Mouse (Mus musculus) megakaryocyte-erythroid progenitor cell, adult 5-6 weeks (primary cell): ENCODE measurements around the gene Slc2a4. TPM values are rescaled to one million over a fixed set of nuclear protein-coding genes. Genes with fewer than 3 reads are reported as not detected.
A peak's percentile ranks its signal among the peaks of the same experiment; 100 is the strongest.
"Not testable (repeated sequence)": the region's sequence is repeated elsewhere in the genome, so short reads cannot be mapped to it uniquely, and the experiment has no call there.

ENCODE experiments used
- ATAC-seq: replicated peaks from 2 replicates; pipeline ENCODE4 v1.8.0; 2016; ENCODE audit warnings: mild to moderate bottlenecking, inconsistent platforms; ENCODE audit not compliant: severe bottlenecking, poor library complexity, low FRiP score, low TSS enrichment
- total RNA-seq, 2 experiments: library from RNA; stranded (forward) in 1 of 2; stranded (reverse) in 1 of 2; fragments of 200-1000, 215-1000 nt in 1 of 2; fragments of >200 nt in 1 of 2; fragmentation: Nextera tagmentation in 1 of 2; gene quantifications; 2 replicates each; pipeline ENCODE4 v1.2.3; 2014 to 2017

Gene Slc2a4
- total RNA-seq, 2 experiments from 2014 or later = 0.19 to 5.2 TPM

DNA sequence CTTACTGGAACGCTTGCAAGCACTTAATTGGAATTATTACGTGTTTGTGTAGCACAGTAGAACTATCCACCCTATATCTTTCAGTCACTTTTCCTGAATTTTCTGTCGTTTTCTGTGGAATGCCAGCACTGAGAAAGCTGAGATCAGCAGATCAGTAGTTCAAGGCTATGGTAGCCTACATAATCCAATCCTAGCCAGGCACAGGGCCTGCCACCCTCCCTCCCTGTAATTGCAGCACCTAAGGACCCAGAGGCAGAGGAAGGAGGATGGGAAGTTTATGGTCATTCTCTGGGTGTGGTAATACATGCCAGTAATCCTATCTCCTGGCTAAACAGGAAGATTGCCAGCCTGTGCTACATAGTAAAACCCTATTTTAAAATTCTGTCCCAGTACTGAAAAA, 25.2 kb downstream of the Slc2a4 start:
- ATAC-seq = no peak

DNA sequence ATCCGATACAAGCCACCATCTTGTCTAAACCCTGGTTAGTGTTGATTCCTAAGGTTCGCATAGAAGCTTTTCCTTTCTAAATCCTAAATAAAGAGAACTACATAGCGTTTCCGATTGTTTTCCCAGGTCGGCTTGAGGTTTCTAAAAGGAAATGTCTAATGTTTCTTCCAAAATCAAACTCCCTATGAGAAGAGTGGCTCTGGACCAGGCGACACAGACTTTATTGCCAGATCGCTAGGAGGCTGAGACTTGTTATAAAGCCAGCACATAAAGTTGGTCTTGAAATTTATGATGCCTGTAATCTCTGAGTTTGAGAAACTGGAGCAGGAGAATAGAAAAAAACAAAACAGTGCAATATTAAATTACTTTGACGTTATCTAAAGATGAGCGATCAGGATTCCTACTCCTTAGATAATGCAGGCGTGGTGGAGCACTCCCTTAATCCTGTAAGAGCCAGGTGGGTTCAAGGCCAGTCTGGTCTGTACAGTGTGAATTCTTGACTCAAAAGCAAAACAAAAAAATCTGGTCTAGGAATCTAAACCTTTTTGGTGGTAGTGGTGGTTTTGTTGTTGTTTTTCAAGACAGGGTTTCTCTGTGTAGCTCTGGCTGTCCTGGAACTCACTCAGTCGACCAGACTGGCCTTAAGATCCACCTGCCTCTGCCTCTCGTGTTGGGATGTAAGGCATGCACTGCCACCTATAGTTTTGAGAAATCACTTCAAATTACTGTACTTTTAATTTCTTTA, 25.8 kb downstream of the Slc2a4 start:
- ATAC-seq = no peak

DNA sequence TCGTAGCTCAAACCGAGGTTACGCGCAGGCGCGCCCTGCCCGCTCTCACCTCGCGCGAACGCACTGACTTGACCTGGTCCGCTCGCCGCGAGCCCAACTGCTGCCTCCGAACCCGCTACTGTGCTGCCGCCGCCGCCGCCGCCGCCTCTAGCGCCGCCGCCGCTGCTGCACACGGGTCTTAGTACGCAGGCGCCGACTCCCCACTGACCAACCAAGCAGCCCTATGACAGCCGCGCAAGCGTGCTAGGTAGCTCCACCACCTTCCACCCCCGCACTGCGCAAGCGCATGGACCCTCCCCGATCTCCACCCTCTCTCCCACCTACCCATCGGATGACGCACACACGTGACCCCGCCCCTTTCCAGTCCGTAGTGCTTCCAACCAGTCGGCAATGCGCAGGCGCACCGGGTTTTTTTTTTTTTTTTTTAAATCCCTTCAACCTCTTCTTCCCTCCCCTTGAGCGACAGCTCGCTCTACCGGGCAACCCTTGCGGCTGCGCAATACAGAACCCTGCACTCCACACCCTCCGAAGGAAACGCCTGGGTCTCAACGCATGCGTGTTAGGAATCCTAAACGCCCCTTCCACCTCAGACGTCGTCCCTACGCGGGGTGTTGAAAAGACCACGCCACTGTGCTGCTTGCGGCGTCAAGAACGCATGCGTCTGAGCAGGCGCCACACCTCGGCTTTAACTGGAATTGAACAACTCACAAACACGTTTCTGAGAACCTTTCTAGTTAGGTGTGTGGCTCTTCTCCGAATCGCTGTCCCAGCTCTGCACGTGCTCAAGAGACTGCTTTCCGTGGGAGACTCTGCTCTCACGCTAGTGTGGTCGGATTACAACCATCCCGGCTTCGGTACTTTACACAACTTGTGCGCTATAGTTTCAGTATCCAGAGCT, 26.6 kb downstream of the Slc2a4 start, which contains the start of gene Eif5a:
Eif5a (minus strand) TSS at position 845 of the 898 bp plus-strand sequence.
- ATAC-seq = peak; percentile 80

DNA sequence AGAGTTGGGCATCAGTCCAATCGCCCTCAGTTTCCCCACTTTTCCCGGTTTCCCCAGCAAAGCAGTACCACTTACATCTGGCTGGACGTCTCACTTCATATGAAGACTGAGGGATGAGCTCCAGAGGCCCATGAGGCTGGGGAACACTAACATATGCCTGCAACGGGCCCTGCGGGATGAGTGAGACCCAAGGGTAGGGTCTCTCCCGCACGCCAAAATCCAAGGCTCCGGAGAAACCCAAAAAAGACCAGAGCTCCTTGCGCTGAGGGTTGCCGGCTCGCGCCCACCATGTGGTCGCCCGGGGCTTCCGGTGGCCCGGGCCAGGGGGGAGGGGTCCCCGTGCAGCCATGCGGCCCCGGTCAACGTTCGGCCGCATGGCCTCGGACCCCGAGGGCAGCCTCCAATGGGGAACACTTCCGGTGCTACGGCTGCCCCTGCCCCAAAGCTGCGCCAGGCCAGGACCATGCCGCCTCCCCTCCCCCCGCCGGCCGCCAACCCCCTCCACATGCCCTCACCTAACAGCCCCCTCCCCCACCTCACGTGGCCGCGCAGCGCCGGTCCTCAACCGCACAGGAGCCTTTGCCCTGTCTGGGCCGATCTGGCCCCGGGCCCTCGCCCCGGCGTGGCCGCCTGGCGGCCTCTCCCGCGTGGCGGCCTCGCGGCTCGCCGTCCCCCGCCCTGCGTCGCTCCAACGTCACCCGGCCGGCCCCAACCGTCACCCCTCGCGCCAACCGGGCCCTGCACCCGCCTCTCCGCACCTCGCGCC, 27.5 kb downstream of the Slc2a4 start:
- no peak for ATAC-seq

DNA sequence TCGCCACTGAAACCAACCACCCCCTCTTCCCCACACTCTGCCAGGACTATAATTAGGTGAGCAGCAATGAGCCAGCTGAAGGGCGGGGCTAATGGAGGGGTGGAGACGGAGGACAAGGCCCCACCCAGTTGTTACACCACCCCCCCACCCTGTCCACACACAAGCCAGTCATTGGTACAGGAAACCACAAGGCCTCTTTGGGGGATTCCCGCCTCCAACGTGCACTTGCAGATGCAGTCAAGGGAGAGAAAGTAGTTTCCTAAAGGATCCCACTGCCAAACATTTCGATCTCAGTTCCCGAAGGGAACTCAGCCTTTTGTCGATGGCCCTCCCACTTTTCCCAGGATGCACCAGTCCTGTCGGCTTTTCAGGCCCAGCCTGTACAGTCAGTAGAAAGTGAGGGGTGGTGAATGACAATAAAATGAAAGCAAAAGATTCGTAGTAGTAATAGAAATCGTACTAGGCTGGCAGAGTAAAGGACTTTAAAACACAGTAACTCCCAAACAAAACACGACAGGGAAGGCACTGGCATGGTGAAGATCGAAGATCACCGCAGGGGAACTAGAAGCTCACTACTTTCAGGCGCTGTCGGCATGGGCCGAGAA, 28.2 kb downstream of the Slc2a4 start:
- ATAC-seq = peak; percentile 43

DNA sequence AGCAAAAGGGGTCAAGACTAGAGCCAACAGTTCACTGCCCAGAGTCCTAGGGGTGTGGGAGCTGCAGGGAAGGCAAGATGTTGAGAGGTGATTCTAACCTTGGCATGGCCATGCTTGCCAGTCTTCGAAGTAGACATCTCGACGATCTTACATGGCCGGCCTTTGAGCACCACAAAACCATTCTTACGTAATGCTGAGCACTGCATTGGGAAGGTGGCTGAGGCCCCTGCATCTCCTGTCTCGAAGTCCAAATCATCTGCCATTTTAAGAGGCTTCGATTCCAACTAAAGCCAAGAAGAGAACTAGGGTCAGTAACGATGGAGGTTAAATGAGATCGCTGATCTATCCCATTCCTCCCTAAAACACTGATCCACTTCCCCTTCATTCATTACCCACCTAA, 28.9 kb downstream of the Slc2a4 start:
- no peak for ATAC-seq

DNA sequence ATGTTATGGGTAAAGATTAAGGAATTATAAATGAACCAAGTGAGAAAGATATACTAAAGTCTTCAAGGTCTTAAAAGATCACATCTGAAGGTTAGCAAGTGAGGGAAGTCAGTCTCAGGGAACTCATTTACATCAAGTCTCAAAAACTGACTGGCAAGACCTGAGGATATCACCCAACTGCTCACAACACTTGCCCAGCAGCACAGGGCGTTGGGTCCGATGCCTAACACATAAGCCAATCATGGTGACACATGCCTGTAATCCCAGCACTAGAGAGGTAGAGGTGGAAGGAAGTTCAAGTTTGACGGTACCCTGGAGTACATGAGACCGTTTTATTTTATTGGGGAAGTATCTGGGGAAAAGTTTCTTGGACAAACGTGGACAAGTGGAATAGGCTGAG, 29.9 kb downstream of the Slc2a4 start:
- no peak for ATAC-seq

DNA sequence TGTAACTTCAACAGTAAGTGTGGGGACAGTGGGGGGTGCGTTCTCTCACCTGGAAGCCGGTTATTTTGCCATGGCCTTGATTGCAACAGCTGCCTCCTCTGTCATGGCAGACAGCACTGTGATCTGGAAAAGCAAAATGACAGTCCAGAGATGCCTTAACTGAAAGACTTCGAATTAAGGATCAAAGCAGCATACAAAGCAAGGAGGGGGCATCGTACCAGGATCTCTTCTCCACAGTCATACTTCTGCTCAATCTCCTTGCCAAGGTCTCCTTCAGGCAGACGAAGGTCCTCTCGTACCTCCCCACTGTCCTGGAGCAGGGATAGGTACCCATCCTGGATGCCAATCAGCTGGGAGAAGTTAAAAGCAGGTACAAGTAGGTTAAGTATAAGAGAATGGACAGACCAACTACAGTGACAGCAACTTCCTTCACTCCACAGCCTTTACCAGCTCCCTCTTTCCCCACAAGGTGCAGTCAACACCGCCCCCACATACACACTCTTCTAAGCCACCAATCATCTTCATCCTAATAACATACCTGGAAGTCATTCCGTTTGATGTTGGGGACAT, 30.5 kb downstream of the Slc2a4 start:
- ATAC-seq = no peak

DNA sequence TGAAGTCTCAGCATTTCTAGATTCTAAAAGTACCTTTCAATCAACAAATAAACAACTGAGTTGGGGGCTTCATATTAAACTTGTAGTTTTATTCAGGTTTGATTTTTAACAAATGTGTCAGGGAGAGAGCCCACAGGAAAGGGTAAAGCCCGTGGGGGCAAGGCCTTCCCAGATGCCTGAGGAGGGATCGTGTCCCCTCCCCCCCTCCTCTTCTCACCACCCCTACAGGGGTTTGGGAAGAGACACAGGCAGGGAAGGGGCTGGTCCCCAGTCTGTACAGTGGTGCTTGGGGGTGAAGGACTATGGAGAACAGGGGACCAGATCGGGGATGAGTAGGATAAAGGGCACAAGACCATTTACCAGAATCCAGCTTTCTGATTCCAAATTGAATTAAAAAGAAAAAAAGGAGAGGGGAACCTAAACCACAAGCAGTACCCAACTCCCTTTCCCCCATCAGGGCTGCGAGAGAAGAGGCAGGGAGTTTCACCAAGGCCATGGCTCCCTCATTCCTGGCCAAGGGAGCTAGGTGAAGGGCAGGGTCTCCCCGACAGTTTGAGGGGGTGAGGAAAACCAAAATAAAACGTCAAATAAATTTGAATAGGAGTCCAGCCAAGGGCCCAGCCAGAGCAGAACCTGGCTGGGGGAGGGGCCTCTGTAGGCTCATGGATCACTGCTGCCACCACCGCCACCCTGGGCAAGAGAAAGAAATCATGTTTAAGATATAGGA, 31.2 kb downstream of the Slc2a4 start:
- not testable (repeated sequence) for ATAC-seq

DNA sequence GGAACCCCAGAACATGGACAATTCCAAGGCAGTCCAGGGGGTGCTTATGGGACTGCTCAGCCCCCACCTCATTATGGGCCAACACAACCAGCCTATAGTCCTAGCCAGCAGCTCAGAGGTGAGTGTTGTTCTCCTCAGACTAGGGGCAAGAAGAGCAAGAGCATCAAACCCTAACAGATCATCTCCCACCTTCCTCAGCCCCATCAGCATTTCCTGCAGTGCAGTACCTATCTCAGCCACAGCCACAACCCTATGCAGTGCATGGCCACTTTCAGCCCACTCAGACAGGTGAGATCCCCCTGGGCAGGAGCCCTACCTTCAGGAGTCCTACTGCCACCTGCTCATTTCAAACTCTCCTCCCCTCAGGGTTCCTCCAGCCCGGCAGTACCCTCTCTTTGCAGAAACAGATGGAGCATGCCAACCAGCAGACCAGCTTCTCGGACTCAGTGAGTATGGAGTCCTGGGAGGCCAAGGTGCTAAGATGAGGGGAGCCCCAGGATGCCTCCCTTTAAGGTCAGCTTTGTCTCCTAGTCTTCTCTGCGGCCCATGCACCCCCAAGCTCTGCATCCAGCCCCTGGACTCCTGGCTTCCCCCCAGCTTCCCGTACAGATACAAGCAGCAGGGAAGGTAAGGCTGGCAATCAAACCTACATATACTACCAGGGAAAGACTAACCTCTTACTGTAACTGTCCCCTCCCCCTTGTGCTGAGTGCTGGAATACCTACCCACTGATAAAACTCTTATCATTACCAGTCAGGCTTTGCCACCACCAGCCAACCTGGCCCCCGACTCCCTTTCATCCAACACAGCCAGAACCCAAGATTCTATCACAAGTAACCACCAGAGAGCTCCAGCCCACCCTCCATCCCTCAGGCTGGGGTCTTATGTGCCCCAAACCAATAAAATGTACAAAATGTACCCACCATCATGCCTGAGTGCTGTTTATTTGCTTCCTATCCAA, 32.0 kb downstream of the Slc2a4 start:
- ATAC-seq = peak; percentile 62

DNA sequence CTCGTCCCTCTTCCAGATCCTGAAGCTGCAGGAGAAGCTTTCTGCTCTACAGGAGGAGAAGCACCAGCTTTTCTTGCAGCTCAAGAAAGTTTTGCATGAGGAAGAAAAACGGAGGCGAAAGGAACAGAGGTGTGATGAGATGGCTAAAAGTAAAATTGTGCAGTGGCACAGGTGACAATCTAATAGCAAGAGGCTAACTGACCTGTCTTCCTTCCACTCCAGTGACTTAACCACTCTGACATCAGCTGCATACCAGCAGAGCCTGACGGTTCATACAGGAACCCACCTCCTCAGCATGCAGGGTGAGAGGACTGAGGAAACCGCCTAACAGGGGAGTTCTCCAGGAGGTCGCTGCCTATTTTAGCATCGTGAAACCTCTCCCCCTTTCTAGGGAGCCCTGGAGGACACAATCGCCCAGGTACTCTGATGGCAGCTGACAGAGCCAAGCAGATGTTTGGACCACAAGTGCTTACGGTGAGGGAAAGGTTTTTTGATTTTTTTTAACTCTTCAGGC, 33.0 kb downstream of the Slc2a4 start:
- no peak for ATAC-seq

DNA sequence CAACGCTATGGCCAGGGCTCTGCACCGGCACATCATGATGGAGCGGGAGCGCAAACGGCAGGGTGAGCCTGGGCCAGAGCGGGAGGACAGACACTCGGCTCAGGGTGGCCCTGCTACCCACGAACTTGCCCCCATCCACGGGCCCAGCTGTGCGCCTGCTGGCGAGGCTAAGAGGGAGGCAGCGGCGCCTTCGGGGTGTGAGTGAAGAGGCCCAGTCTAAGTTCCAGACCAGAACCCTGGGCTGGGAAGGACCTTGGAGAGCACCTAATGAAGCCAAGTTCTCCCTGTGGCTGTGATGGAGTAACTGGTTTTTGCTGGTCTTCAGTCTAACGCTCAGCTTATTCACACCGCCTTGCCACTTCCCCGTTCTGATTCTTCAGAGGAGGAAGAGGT, 33.6 kb downstream of the Slc2a4 start:
- peak; percentile 11; the same call in 1 of the 2 replicates for ATAC-seq

DNA sequence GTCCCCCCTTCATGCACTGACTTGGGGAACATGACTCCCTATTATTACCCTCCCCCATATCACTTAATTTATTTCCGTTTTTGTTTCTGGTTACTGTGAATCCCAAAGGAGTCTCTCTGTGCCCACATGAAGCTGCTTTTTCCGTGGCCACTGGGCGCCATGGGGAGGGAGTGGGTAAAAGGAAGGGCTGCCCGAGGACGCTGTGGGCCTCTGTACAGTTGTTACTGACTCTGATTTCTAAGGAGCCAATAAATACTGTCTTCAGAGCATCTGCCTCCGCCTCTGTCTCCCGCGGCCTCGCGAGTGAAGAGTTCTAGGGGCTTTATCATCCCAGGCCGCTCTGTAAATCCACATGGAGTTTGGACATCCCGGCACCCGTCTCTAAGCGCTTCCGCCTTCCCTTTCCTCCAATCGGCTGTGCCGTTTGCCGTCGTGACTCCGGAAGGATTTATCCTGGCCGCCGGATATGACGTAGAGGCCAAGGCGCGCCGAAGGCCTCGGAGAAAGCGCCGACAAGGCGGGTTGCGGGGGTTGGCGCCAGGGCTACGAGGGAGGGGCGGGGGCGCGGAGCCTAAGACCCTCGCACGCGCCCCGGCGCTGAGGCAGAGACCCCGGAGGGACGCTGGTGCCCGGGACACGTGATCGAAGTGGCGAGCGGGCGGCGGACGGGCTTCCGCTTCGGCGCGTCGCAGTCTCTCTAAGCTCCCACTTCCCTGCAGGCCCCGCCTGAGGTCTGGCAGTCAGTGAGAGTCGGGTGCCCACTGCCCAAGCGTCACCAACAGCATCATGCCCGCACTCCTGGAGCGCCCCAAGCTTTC, 34.2 kb downstream of the Slc2a4 start, which contains the start of gene Gps2:
Gps2 (plus strand) TSS at position 335 of the 818 bp plus-strand sequence.
- peak; percentile 54 for ATAC-seq

DNA sequence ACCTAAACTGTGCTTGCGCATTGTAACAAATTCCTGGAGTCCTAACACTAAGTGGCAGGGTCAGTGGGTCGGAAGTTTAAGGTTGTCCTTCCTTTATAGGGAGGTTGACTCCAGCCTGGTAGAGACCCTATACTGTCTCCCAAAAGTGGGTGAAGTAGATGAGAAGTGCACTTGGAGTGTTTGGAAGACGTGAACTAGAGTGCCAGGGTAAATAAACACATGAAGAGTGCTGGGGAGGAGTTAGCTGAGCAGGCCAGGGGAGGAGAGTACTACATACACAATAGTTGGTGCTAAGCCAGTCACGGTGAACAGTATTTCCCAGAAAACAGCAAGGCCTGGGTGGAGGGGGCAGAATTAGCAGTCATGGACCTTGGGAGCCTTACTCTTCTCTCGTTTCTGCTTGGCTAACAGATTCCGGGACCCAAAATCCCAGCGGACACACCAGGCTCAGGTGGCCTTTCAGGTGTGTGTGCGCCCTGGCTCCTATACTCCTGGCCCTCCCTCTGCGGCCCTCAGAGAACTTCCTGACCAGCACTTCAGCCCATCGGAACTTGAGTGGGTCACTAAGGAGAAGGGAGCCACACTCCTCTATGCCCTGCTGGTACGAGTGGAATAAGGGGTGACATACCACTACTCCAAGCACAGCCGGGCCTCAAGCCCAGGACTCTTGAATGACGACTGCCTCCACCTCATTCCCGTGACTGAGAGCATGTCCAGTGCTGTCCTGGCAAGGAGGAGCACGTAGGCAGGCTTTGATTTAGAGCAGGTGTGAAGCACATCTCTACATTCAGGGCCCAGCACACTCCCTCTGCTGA, 35.1 kb downstream of the Slc2a4 start:
- no peak for ATAC-seq

DNA sequence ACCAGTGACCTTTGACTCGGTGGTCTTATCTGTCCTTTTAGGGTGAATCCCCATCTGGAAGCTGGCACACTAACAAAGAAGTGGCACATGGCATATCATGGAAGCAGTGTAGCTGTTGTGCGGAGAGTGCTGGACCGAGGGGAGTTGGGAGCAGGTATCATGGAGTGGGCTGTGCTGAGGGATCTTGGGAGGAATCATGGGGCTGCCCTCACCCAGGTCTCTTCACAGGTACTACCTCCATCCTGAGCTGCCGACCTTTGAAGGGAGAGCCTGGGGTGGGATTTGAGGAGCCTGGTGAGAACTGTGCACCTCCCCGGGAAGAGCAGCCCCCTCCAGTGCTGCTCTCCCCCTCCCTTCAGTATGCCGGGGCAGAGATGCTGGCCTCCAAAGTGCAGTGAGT, 36.3 kb downstream of the Slc2a4 start:
- no peak for ATAC-seq
